Comparison of ENCODE assay signal across 8 mouse cellular contexts in the genomic region with DNA sequence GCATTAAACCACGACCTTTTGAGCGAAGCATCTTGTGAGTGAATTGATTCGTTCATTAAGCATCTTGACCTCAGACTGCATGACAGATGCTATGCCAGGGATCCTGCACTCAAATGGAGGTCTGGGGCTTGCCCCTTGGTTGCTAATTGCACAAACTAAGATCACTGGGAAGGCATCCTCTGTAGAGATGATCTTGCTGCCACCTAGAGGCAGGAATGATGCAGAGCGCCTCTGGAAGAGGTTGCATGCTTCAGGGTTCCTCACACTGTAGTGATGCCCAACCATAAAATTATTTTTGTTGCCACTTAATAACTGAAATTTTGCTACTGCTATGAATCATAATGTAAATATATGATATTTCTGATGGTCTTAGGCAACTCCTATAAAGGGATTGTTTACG. TPM values are rescaled to one million over a fixed set of nuclear protein-coding genes. Genes with fewer than 3 reads are reported as not detected.
DNase-seq lines count a peak whose midpoint lies in the region; ATAC-seq and TF ChIP-seq lines count a peak whose summit lies in the region.

No protein-coding gene starts in this region.

- TF ChIP-seq CTCF in MEL (IDR thresholded peaks at IDR 0.05 in 2 of 3, conservative IDR thresholded peaks at IDR 0.05 in 1 of 3; ENCODE audit: control insufficient read depth in 1 of 3, insufficient read depth in 1 of 3, low read depth in 2 of 3, low read length in 3 of 3, poor library complexity in 1 of 3, severe bottlenecking in 1 of 3), result peak; percentile 28 to 34 (median 34); a peak in 4 of 6 replicates
- TF ChIP-seq CTCF in midbrain, postnatal 0 days (IDR thresholded peaks at IDR 0.05), result peak; percentile 90

- no peak overlapping the region for H3K27ac ChIP-seq in MEL (ENCODE audit: control insufficient read depth, low read depth, low read length)
- no peak overlapping the region for H3K27ac ChIP-seq in midbrain, postnatal 0 days (ENCODE audit: low read depth, low read length)

- 42% methylated on average over 5 of the region's 5 CpGs for WGBS in midbrain, postnatal 0 days

- H3K79me2 ChIP-seq in MEL (ENCODE audit: control insufficient read depth, insufficient read depth, low read length, poor library complexity), result no peaks in the 10 kb centered on the region

- H3K4me1 ChIP-seq in MEL (ENCODE audit: control insufficient read depth in 1 of 2, insufficient read depth in 2 of 2, low read length in 2 of 2), result no peaks in the 10 kb centered on the region
- peaks cover 10% of the 10 kb centered on the region; the same call in 1 of the 2 replicates for H3K4me1 ChIP-seq in midbrain, postnatal 0 days (ENCODE audit: insufficient read depth, low read length)

- no peak for TF ChIP-seq POLR2A in MEL (IDR thresholded peaks at IDR 0.05; ENCODE audit: control insufficient read depth in 1 of 2, insufficient read depth in 1 of 2, low read depth in 1 of 2, low read length in 2 of 2, poor library complexity in 1 of 2)

- H3K4me3 ChIP-seq in MEL (ENCODE audit: control insufficient read depth in 1 of 2, insufficient read depth in 1 of 2, low read depth in 2 of 2, low read length in 2 of 2), result no peak overlapping the region
- no peak overlapping the region for H3K4me3 ChIP-seq in midbrain, postnatal 0 days (ENCODE audit: low read depth, low read length)

- intact Hi-C loops in heart, postnatal 36 days (cut with DNase I), result no loop called here
- intact Hi-C loops in left cerebral cortex, postnatal 14 days (cut with DNase I), result loop anchor here (10.0 kb wide), 1 partner anchor 333 kb away; a partner anchor contains a TSS

- ATAC-seq in hematopoietic stem cell, adult 5-6 weeks (replicated peaks in 1 of 2; ENCODE audit: insufficient read depth in 1 of 2, low FRiP score in 2 of 2, low TSS enrichment in 1 of 2, low read depth in 1 of 2, poor library complexity in 2 of 2, severe bottlenecking in 2 of 2), result peak; percentile 42 to 61; a peak in 2 of 4 replicates
- peak; percentile 73 for ATAC-seq in midbrain, postnatal 0 days (ENCODE audit: low FRiP score)

- peak; percentile 44 to 59 for DNase-seq in heart, postnatal 36 days
- no peak for DNase-seq in heart, adult 8-10 months (ENCODE audit: low spot score)
- peak; percentile 3 for DNase-seq in MEL (ENCODE audit: low read depth, low spot score)
- DNase-seq in cerebellum, postnatal 14 days, result peak; percentile 81 to 84
- DNase-seq in left cerebral cortex, postnatal 14 days (ENCODE audit: low spot score in 2 of 2), result peak; percentile 75 to 78
- DNase-seq in midbrain, postnatal 0 days (ENCODE audit: low spot score), result peak; percentile 70
- DNase-seq in thymus, postnatal 10 days (ENCODE audit: low spot score in 2 of 2), result no peak

- H3K36me3 ChIP-seq in MEL (ENCODE audit: control insufficient read depth in 1 of 2, insufficient read depth in 2 of 2, low read length in 2 of 2), result no peaks in the 10 kb centered on the region
- no peaks in the 10 kb centered on the region for H3K36me3 ChIP-seq in midbrain, postnatal 0 days (ENCODE audit: insufficient read depth, low read length)

- TF ChIP-seq EP300 in MEL (IDR thresholded peaks at IDR 0.05; ENCODE audit: low read depth in 1 of 2, low read length in 2 of 2), result no peak

- no peaks in the 10 kb centered on the region for H3K9me3 ChIP-seq in MEL (replicated peaks; ENCODE audit: insufficient read depth, low read length)
- H3K9me3 ChIP-seq in midbrain, postnatal 0 days (ENCODE audit: low read length), result no peaks in the 10 kb centered on the region

- 0 out of 2 replicates have a peak, but pooled peaks have one; percentile 7 for TF ChIP-seq RAD21 in MEL (IDR thresholded peaks at IDR 0.05; ENCODE audit: low read depth, low read length)

- no peaks in the 10 kb centered on the region for H3K27me3 ChIP-seq in MEL (ENCODE audit: control insufficient read depth in 1 of 2, insufficient read depth in 2 of 2, low read length in 2 of 2)
- no peaks in the 10 kb centered on the region for H3K27me3 ChIP-seq in midbrain, postnatal 0 days (ENCODE audit: insufficient read depth, low read length)

- H3K9ac ChIP-seq in MEL (ENCODE audit: control insufficient read depth, low read depth, low read length, poor library complexity, severe bottlenecking), result no peak overlapping the region
- H3K9ac ChIP-seq in midbrain, postnatal 0 days (replicated peaks; ENCODE audit: low read length, poor library complexity, severe bottlenecking), result no peak overlapping the region

- H3K4me2 ChIP-seq in midbrain, postnatal 0 days (ENCODE audit: low read depth, low read length, poor library complexity, severe bottlenecking), result no peak overlapping the region

TF ChIP-seq in MEL, 35 proteins besides CTCF, POLR2A, EP300 and RAD21:
- TF ChIP-seq CHD1 (IDR thresholded peaks at IDR 0.05; ENCODE audit: low read depth, low read length) (no peak), ETS1 (IDR thresholded peaks at IDR 0.05; ENCODE audit: low read depth, low read length) (no peak), MAZ (IDR thresholded peaks at IDR 0.05; ENCODE audit: low read depth, low read length) (no peak), E2F4 (IDR thresholded peaks at IDR 0.05; ENCODE audit: borderline replicate concordance, low read depth, low read length) (no peak), JUND (IDR thresholded peaks at IDR 0.05; ENCODE audit: low read depth, low read length) (no peak), ZMIZ1 (IDR thresholded peaks at IDR 0.05; ENCODE audit: low read depth, low read length) (no peak), MYC (IDR thresholded peaks at IDR 0.05; ENCODE audit: low read depth, low read length) (no peak), KAT2A (conservative IDR thresholded peaks at IDR 0.05; ENCODE audit: low read depth, low read length) (no peak), USF2 (IDR thresholded peaks at IDR 0.05; ENCODE audit: borderline replicate concordance in 1 of 2, insufficient read depth in 1 of 2, low read depth in 1 of 2, low read length in 2 of 2) (no peak), SIN3A (IDR thresholded peaks at IDR 0.05; ENCODE audit: low read length) (no peak), NRF1 (IDR thresholded peaks at IDR 0.05; ENCODE audit: insufficient read depth, low read depth, low read length, poor library complexity, severe bottlenecking) (no peak), USF1 (IDR thresholded peaks at IDR 0.05; ENCODE audit: low read depth, low read length) (no peak), TCF12 (IDR thresholded peaks at IDR 0.05; ENCODE audit: low read depth, low read length) (no peak), POLR2AphosphoS2 (IDR thresholded peaks at IDR 0.05; ENCODE audit: low read length) (no peak), MXI1 (IDR thresholded peaks at IDR 0.05; ENCODE audit: low read depth, low read length) (no peak), TBP (IDR thresholded peaks at IDR 0.05; ENCODE audit: low read depth, low read length) (no peak)

RNA-seq across cellular contexts. Expression of a gene that starts 37.3 kb away (rescaled TPM):
- total RNA-seq in heart, postnatal 36 days (2021), result 10 to 100 TPM; 13.9 to 14.3 TPM
- total RNA-seq in heart, adult 8-10 months (2022), result 10 to 100 TPM in 3 of 4 experiments, 1 to 10 TPM in 1; 7.6 to 15.1 (median 13.2) TPM
- total RNA-seq in MEL (2012; rRNA removed), result not detected in 2 replicates
- not detected for polyA plus RNA-seq in MEL (2012; ENCODE audit: insufficient read depth in 1 of 2, insufficient read length in 2 of 2, low read depth in 1 of 2, low replicate concordance in 2 of 2, missing spikeins in 1 of 2)
- total RNA-seq in hematopoietic stem cell, adult 5-6 weeks (2017), result not detected in 2 replicates
- total RNA-seq in left cerebral cortex, postnatal 14 days (2021), result 1 to 10 TPM; 3.2 to 3.8 TPM
- 4.9 and 5.3 TPM in 2 replicates for total RNA-seq in midbrain, postnatal 0 days (2014; rRNA removed)
- polyA plus RNA-seq in midbrain, postnatal 0 days (2015; fragmentation: Nextera tagmentation; extraction: Ambion mirVana), result 3.8 and 4.9 TPM in 2 replicates

Comparison
In these comparisons a context has a peak if more than half of its experiments do, and no peak if none do; other contexts are left out.
1. DNase-seq: peak in heart, postnatal 36 days (2 of 2), MEL (single experiment), cerebellum, postnatal 14 days (2 of 2), left cerebral cortex, postnatal 14 days (2 of 2) and midbrain, postnatal 0 days (single experiment); none in heart, adult 8-10 months (single experiment) and thymus, postnatal 10 days (0 of 2).